Mouse (Mus musculus): ENCODE measurements around the gene Plekhh1.

Gene Plekhh1

DNA sequence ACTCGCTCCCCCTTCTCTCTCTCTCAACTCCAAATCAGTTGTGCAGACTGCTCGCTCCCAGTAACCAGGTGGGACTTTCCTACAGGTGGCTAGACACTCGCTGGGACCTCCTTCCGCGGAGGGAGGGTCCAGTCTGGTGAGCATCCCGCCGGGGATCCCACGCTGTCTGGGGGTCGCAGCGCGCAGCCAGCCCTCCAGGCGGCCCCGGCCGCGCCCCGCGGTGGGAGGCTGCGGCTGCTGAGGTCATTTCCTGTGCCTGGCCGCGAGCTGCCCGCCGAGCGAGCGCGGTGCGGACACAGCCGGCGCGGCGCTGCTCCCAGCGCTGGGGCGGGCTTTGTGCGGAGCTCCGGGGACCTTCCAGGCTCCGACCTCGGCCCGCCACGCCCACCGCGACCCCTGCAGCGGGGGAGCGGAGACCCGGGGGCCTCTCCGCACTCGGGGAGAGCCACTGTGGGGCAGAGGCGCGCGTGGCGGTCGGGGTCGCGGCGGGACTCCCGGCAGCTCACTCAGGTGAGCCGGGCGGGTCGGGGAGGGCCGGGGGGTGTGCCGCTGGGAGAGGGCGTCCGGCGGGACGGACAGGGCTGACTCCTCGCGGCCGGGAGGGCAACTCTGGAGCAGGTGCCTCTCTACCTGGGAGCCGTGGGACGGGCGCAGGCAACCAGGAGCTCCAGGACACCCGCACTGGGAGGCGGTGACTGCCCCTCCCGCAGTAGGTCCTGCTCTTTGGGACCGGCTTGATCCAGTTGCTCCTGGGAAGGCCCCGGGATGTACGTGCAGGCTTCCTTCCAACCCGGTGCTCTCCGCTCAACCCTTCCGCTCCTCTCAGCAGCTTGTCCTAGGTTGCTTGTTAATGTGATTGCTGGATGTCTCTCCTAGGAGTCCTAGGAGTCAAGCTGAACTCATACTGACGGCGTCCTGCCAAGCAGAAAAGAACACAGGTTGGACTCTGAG is at the start of gene Plekhh1:
Plekhh1 (plus strand) TSS at position 253 of the 951 bp plus-strand sequence.
- in situ Hi-C loops (cut with MboI; ENCODE audit: unreplicated experiment in 2 of 2), result loop anchor here in 1 of 2 experiments (5.0 kb wide), 1 partner anchor 58 kb away; the partner anchor contains the start of gene Pigh

DNA sequence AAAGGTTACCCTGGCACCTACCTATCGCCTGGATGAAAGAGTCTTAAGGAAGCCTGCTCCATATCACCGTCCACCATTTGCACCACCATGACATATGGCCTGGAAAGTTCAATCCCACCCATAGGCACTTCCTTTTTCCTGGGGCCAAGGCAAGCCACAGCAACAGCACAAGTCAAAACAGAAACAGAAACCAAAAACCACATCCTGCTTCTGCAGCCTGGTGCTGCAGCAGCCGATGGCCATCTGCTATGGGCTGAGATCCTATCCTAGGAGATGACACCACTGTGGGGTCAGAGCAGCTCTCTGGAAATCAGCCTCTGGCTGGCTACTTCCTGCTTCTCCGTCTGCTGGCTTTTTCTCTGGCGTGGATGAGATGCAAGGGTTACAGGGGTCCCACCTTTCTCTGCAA is 48.3 kb upstream of the Plekhh1 start:
- in situ Hi-C loops (cut with MboI; ENCODE audit: unreplicated experiment in 2 of 2), result loop anchor here in 1 of 2 experiments (10.0 kb wide), 1 partner anchor 1436 kb away; no protein-coding TSS in a partner anchor

DNA sequence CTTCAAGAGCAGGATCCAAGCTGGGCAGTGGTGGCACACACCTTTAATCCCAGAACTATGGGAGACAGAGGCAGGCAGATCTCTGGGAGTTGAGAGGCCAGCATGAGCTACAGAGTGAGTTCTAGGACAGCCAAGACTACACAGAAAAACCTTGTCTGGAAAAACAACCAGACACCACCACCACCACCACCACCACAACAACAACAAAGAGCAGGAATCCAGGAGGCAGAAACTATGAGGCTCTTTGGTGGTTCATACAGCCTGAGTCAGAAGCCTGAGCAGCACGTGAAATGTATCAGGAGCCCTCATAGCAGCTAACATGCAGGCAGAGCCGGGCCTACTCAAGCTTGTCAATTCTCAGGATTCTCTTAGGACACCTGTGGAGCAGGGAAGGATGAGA is 47.8 kb upstream of the Plekhh1 start:
- in situ Hi-C loops (cut with MboI; ENCODE audit: unreplicated experiment in 2 of 2), result loop anchor here in 1 of 2 experiments (10.0 kb wide), 1 partner anchor 1436 kb away; no protein-coding TSS in a partner anchor

DNA sequence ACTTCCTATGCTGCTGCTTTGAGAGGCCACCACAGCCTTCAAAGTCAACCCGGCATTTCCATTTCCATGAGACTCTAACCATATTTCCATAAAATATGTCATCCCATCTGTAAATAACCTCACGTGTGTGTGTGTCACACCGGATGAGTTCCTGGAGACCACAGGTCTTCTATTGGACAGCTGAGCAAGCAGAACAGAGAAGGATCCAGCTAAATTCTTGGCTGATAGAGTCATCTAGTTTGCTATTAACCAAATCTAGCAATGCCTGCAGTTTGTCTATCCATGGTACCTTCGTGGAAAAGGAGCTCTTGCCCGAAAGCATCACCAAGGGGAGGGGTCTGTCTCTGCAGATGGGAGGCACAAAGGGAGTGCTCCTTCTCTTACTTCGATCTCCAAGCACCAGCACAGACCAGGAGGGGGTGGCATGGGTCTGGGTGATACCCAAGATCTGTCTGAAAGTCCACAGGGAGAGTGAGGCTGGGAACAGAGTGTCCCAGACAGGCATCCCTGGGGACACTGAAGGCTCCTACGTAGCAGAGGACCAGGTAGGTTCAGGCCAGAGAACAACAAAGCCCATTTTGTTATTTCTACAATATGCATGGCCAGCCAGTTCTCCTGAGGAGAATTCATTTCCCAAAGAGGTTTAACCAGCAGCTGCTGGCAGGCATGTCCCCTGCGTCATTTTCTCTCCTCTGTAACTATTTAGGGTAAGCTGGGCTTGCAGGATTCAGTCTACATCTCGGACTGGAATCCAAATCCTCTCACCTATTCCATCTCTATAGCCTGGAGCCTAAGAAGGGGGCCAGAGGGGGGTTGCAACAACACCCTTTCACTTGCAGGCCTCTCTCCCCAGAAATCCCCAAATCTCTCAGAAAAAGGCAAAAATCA is 46.8 kb upstream of the Plekhh1 start:
- in situ Hi-C loops (cut with MboI; ENCODE audit: unreplicated experiment in 2 of 2), result loop anchor here in 1 of 2 experiments (10.0 kb wide), 1 partner anchor 1437 kb away; no protein-coding TSS in a partner anchor

DNA sequence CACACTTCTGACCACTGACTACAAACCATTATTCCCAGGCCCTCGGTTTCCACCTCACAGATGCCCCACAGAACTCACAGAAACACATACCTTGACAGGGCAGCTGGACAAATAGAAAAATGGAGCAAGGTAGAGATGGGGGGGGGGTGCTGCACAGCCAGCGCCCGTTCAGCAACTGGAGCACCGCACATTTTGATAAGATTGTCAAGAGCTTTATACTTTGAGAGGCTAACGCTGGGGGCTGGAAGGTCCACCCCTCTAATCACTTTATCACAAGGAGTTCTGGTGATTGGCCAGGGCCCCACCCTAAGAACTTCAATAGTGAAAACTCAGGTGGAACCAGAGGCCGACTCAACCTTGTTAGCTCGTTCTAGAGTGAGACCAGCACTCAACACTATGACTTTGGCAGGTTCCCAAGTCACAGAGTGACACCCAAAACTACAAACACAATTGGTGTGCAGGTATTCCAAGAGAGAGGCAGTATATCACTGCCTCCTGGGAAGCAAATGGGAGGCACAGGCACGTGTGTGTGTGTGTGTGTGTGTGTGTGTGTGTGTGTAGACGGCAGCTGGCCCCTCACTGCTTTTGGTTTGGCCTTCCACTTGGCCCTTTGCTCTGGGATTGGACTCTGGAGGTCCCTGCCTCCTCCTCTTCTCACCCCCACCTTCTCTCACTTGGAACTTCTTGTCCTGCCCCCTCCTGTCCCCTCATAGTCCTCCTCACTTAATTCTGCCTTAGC is 45.5 kb upstream of the Plekhh1 start:
- in situ Hi-C loops (cut with MboI; ENCODE audit: unreplicated experiment in 2 of 2), result loop anchor here in 1 of 2 experiments (10.0 kb wide), 1 partner anchor 1439 kb away; no protein-coding TSS in a partner anchor

DNA sequence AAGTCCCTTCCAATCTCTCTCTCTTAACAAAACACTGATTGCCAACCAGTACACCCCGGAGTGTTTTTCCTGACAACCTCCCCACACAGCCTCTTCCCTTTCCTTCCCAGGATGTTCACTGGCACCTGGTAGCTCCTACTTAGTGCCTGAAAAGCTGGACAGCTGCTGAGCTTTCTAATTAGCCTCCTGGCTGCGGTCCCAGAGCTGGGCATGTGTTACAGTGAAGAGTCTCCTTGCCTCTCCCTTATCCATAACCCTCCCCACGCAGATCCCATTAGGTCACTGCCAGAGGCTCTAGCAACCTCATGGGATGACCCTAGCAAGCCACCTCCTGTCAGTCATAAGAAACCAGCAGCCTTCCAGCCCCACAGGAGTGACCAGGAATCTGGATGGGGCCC is 44.9 kb upstream of the Plekhh1 start:
- in situ Hi-C loops (cut with MboI; ENCODE audit: unreplicated experiment in 2 of 2), result loop anchor here in 1 of 2 experiments (10.0 kb wide), 1 partner anchor 1439 kb away; no protein-coding TSS in a partner anchor

DNA sequence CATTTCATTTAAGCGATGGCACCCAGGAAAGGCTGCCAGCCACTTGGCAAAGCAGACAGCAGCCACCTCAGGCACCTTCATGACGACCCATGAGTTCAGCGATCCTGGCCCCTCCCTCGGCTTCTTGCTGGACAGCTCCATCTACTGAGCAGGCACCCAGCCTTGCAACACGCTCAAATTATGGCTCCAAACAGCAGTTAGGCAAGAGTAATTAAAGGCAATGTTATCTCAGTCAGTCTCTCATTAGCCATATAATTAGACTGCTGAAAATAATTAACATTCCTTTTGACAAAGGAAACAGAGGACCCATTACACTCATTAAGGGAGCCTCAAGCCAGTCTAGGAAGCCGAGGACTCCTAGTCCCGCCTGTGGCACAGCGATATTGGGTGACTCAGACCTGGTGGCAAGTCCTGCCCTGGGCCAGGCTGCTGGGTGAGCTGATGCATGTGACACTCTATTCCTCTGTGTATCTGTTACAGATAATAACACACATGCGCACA is 41.3 kb upstream of the Plekhh1 start:
- in situ Hi-C loops (cut with MboI; ENCODE audit: unreplicated experiment in 2 of 2), result loop anchor here in 1 of 2 experiments (10.0 kb wide), 1 partner anchor 1443 kb away; no protein-coding TSS in a partner anchor

DNA sequence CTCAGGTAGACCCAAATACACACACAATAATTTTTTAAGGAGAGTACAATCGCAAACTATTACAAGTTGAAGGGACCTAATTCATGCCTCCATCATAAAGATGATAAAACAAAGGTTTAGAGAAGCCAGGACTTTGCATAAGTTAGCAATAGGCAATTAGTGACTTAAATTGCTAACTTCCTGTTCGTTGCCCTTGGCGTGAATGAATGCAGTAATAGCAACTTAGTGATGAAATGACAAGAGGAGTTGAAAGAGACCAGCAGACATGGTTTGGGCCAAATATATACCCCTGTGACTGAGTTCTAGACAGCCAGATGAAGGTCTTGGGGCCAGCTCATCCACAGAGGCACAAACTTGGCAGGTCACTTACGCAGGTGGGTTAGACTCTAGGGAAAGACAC is 32.7 kb upstream of the Plekhh1 start:
- in situ Hi-C loops (cut with MboI; ENCODE audit: unreplicated experiment in 2 of 2), result no loop called here

DNA sequence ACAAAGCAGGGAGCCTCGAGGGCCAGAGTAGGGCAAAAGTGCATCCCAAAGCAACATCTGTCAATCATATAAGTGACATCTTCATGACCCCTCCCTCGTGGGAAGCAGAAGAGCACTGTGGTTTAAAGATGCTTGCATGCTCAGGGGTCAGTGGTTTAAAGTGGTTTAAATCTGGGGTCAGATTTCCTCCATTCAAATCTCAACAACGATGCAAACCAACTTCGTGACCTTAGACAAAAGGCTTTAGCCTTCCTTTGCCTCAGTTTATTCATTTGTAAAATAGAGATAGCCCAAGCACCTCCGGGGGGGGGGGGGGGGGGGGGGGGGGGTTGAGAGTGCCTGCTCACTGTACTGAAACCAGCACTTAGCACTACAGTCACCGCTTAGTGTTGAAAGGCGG is 32.3 kb upstream of the Plekhh1 start:
- in situ Hi-C loops (cut with MboI; ENCODE audit: unreplicated experiment in 2 of 2), result no loop called here

DNA sequence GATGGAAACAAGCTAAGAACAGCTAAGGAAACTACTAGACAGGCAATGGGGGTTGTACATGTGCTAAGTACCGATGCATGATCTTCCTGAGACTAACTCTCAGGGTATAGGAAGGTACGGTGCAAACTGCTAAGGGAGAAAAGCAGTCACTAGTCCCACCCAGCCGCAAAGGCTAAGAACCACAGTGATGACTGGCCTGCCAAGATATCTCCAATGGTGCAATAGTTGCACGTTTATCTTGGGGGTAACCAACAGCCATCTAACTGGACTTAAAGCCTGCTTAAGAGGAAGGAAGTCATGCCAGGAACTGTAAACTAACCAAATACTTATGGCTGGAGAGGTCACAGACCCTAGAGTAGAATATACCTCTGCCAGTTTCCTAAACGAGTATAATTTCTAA is 26.6 kb upstream of the Plekhh1 start:
- in situ Hi-C loops (cut with MboI; ENCODE audit: unreplicated experiment in 2 of 2), result no loop called here

DNA sequence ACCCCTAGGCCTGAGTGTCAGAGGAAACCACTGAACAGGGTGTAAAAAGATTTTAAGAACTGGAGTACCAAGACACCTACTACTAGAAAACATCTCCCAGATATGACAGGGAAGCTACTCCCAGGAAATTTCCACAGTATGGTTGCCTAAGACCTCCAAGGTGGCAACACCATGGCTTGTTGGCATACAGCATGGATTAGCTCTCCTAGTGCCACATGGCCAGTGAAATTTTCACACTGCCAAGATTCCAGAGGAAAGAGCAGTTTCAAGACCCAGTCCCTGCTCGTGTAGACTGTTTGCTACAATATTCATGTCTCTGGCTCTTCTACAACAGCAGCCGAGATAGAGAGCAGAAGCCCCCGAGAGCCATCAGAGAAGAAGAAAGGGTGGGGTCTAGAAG is 26.0 kb upstream of the Plekhh1 start:
- in situ Hi-C loops (cut with MboI; ENCODE audit: unreplicated experiment in 2 of 2), result no loop called here

DNA sequence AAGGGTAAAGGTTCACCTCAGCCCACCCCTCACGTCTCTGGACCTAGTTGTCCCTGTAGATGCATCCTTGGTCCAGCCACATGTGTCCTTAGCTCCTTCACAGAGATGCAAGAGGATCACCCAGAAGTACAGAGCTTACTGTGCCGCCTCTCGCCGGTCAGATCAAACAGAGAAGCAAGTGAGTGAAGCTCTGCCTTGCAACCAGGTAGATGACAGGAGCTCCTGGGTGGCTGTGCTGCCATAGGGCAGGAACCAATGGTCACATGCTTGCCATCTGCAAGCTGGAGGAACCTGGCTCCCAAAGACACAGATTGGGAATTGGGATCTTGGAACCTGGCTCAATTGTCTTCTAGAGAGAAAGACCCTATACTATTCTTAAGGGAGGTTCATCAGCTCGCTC is 23.5 kb upstream of the Plekhh1 start:
- in situ Hi-C loops (cut with MboI; ENCODE audit: unreplicated experiment in 2 of 2), result no loop called here

DNA sequence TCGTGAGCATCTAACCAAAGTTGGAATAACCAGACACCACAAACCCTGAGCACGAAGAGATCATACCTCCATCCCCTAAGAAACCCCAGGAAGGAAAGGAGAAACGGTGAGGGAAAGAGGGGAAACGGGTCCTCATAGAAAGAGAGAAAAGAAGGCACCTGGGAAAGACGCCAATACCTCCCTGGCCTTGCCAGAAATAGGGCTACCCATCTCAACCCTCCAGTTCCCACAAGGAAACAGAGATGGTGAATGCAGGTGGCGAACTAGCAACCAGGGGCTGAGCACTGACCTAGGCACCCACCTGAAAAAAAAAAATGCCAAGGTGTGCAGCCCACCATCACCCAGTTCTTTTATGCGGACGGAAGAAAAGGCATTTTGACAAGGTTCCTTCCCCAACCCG is 22.9 kb upstream of the Plekhh1 start:
- in situ Hi-C loops (cut with MboI; ENCODE audit: unreplicated experiment in 2 of 2), result no loop called here

DNA sequence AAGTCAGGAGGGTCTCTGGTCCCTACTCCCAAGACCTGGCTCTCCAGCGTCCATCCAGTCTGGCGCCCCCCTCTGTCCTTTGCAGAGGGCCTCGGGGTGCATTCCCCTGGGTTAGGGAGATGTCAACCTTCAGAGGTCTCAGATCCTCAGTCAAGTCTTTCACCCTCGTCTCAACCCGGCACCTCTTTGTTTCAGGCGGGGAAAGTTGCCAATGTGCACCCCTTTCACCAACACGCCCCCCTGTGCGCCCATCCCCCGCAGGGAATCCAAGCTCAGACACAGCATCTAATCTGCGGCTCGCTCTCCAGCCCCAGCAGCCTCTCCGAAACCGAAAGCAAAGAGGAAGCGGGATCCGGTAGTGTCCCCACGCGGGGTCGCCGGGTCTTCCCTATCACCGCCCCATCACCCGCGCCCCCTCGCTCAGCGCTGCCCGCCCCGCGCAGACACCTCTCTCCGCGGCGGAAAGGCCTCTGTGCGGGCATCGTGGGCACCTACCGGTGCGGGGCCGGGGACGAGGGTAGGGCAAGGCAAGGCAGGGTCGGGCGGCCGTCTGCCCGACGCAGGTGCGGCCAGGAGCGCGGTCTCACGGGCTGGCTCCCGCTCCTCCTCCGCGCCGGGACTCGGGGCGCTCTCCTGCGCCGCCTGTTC is 22.4 kb upstream of the Plekhh1 start:
- in situ Hi-C loops (cut with MboI; ENCODE audit: unreplicated experiment in 2 of 2), result no loop called here

DNA sequence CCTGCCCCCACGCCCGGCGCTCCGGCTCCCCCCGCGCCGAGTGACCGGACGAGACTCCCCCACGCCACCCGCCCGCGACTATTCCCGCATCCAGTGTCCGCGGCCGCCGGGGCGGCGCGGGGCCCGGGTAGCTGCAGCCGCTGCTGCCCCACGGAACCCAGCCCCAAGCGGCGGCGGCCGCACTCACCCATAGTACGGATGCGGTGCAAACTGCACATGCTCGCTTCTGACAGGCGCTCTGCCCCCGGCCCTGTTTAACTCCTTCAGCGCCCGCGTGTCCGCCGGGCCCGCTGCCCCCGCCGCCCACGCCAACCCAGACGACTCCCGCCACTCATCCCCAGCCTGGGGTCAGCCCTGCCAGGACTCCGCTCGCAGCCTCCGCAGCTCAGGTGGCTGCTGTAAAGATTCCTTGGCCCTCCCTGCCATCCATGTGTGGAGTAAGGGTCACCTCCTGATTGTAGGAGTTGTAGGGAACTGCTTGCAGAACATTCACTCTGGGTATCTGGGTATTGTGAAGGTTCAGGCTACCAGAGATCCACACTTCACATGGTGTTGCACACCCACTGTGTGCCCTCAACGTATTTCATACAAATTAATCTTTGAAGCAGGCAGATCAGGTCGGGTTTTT is 21.7 kb upstream of the Plekhh1 start, which contains the start of gene Tmem229b:
Tmem229b (minus strand) TSS at position 502 of the 628 bp plus-strand sequence.
- in situ Hi-C loops (cut with MboI; ENCODE audit: unreplicated experiment in 2 of 2), result no loop called here

DNA sequence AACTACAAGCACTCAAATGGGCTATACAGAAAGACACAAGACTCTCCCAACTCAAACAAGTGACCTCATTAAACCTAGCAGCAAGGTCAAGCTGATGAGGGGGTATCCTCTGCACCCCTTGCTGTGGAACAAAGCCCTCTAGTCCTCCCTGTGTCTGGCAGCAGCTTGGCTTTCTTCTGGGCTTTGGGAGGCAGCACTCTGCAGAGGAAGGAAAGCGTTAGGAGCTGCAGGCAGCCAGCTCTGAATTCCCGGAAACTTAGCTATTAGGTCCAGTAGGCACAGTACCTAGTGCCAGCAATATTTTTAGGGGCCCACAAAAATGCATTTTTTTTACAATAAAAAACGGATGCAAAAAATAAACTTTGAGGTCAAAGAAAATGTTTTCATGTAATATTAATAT is 18.4 kb upstream of the Plekhh1 start:
- in situ Hi-C loops (cut with MboI; ENCODE audit: unreplicated experiment in 2 of 2), result no loop called here

DNA sequence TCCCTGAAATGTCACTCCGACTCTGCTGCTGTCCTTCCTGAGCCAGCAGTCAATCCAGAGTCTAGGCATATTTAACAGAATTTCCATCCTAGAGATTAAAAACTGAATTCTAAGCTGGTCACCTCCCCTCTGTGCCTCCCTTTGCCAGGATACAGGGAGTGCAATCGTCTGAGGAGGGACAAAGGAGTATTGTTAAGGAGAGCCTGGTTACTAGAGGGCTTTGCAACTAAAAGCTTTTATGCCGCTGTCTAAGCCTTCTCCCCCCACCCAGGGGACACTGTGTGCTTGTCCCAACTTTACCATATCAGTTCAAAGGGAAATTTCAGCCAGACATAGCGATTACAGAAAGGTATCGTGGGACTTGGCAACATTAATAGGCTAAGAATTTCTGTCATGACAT is 12.9 kb upstream of the Plekhh1 start:
- in situ Hi-C loops (cut with MboI; ENCODE audit: unreplicated experiment in 2 of 2), result no loop called here

DNA sequence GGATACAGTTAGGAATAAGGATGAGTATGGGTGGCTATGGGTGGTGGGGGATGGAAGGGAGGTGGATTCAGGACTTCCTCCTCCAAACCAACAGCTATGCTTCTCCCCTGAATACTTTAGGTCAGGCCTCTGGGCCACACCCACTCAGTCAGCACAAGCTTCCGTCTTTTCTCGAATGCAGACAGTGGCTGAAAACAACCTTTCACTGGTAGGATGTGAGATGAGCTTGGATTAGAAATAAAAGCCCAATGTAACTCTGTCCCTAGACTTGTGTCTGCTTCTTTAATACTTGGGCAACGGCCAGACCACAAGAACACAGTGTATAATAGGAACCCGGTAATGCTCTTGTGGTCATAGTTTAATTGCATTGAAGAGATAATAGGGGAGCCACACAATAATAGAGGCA is 11.0 kb upstream of the Plekhh1 start:
- in situ Hi-C loops (cut with MboI; ENCODE audit: unreplicated experiment in 2 of 2), result no loop called here

DNA sequence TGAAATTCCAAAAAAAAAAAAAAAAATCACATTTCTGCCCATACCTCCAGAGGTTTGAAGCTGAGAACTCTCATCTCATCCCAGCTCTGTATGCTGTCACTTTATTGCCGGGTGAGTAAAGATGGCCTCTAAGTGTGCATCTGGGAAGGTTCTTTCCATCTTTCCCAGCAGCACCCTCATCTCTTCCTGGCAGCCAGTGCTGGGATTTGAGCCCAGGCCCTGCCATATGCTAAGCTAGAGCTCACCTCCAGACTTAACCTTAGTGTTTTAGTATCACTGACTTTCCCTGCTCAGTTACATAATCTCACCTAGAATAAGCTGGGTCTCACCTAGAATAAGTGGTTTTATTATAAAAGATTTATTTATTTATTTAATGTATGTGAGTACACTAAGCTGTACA is 7.1 kb upstream of the Plekhh1 start:
- in situ Hi-C loops (cut with MboI; ENCODE audit: unreplicated experiment in 2 of 2), result loop anchor here (5.0 kb wide), 2 partner anchors 70 to 100 kb away; no protein-coding TSS in a partner anchor

All from v-Abl transformed pro-B cells (cell line).